Mouse (Mus musculus): ENCODE data around the gene Cd300a. TPM values are rescaled to one million over a fixed set of nuclear protein-coding genes. Genes with fewer than 3 reads are reported as not detected.
A peak's percentile ranks its signal among the peaks of the same experiment; 100 is the strongest.

Cd300a gene
- polyA plus RNA-seq, 1 experiment = 5.2 TPM

GRCm38 (mm10) chr11:114868280-114868679, 21.6 kb upstream of the Cd300a start:
- WGBS = 14% methylated on average over 12 of the region's 12 CpGs
- H3K4me1 ChIP-seq (ENCODE audit: control insufficient read depth, insufficient read depth, low read length) = peaks cover 80% of the 10 kb centered on the region
- no peak overlapping the region for H3K4me3 ChIP-seq (replicated peaks; ENCODE audit: insufficient read depth, low read depth, low read length)
- peak; percentile 94 to 98 for DNase-seq
- TF ChIP-seq CTCF (IDR thresholded peaks at IDR 0.05; ENCODE audit: borderline replicate concordance, insufficient read depth, low read depth, low read length) (peak; percentile 53; the same call in 1 of the 2 replicates), POLR2A (IDR thresholded peaks at IDR 0.05; ENCODE audit: borderline replicate concordance, insufficient read depth, low read length) (no peak)
- peak overlapping the region; percentile 95 for H3K27ac ChIP-seq (ENCODE audit: insufficient read depth, low read length)
- no peaks in the 10 kb centered on the region for H3K27me3 ChIP-seq (ENCODE audit: control insufficient read depth, insufficient read depth, low read length)

- DNase-seq = peak in 1 of 2 experiments; percentile 33
- peaks cover 81% of the 10 kb centered on the region for H3K4me1 ChIP-seq (ENCODE audit: control insufficient read depth, insufficient read depth, low read length)
- TF ChIP-seq CTCF (IDR thresholded peaks at IDR 0.05; ENCODE audit: borderline replicate concordance, insufficient read depth, low read depth, low read length) (no peak), POLR2A (IDR thresholded peaks at IDR 0.05; ENCODE audit: borderline replicate concordance, insufficient read depth, low read length) (no peak)
- H3K27ac ChIP-seq (ENCODE audit: insufficient read depth, low read length) = peak overlapping the region; percentile 92
- 83% methylated on average over 1 of the region's 1 CpGs for WGBS
- no peaks in the 10 kb centered on the region for H3K27me3 ChIP-seq (ENCODE audit: control insufficient read depth, insufficient read depth, low read length)
- H3K4me3 ChIP-seq (replicated peaks; ENCODE audit: insufficient read depth, low read depth, low read length) = no peak overlapping the region
Measured at GRCm38 (mm10) chr11:114869787-114870186, 20.1 kb upstream of the Cd300a start.

- DNase-seq = peak in 1 of 2 experiments; percentile 38
- Histone ChIP-seq H3K4me3 (replicated peaks; ENCODE audit: insufficient read depth, low read depth, low read length) (no peak overlapping the region), H3K27me3 (ENCODE audit: control insufficient read depth, insufficient read depth, low read length) (no peaks in the 10 kb centered on the region), H3K27ac (ENCODE audit: insufficient read depth, low read length) (no peak overlapping the region), H3K4me1 (ENCODE audit: control insufficient read depth, insufficient read depth, low read length) (peaks cover 72% of the 10 kb centered on the region)
- 72% methylated on average over 2 of the region's 2 CpGs for WGBS
- TF ChIP-seq POLR2A (IDR thresholded peaks at IDR 0.05; ENCODE audit: borderline replicate concordance, insufficient read depth, low read length) (no peak), CTCF (IDR thresholded peaks at IDR 0.05; ENCODE audit: borderline replicate concordance, insufficient read depth, low read depth, low read length) (no peak)
Measured at GRCm38 (mm10) chr11:114871540-114871939, 18.3 kb upstream of the Cd300a start.

- H3K4me3 ChIP-seq (replicated peaks; ENCODE audit: insufficient read depth, low read depth, low read length) = no peak overlapping the region
- peaks cover 60% of the 10 kb centered on the region for H3K4me1 ChIP-seq (ENCODE audit: control insufficient read depth, insufficient read depth, low read length)
- no peaks in the 10 kb centered on the region for H3K27me3 ChIP-seq (ENCODE audit: control insufficient read depth, insufficient read depth, low read length)
- DNase-seq = peak in 1 of 2 experiments; percentile 24
- 23% methylated on average over 6 of the region's 6 CpGs for WGBS
- H3K27ac ChIP-seq (ENCODE audit: insufficient read depth, low read length) = no peak overlapping the region; the same call in 1 of the 2 replicates
- TF ChIP-seq CTCF (IDR thresholded peaks at IDR 0.05; ENCODE audit: borderline replicate concordance, insufficient read depth, low read depth, low read length) (no peak), POLR2A (IDR thresholded peaks at IDR 0.05; ENCODE audit: borderline replicate concordance, insufficient read depth, low read length) (no peak)
Measured at GRCm38 (mm10) chr11:114873022-114873817, 16.6 kb upstream of the Cd300a start.

- 64% methylated on average over 9 of the region's 9 CpGs for WGBS
- no peak overlapping the region for H3K4me3 ChIP-seq (replicated peaks; ENCODE audit: insufficient read depth, low read depth, low read length)
- TF ChIP-seq POLR2A (IDR thresholded peaks at IDR 0.05; ENCODE audit: borderline replicate concordance, insufficient read depth, low read length) (no peak), CTCF (IDR thresholded peaks at IDR 0.05; ENCODE audit: borderline replicate concordance, insufficient read depth, low read depth, low read length) (no peak)
Measured at GRCm38 (mm10) chr11:114874226-114875145, 15.4 kb upstream of the Cd300a start.

GRCm38 (mm10) chr11:114875301-114875801, 14.5 kb upstream of the Cd300a start:
- 17% methylated on average over 9 of the region's 9 CpGs for WGBS
- DNase-seq = peak in 1 of 2 experiments; percentile 53
- peak overlapping the region; percentile 76; the same call in 1 of the 2 replicates for H3K27ac ChIP-seq (ENCODE audit: insufficient read depth, low read length)
- no peak for TF ChIP-seq POLR2A (IDR thresholded peaks at IDR 0.05; ENCODE audit: borderline replicate concordance, insufficient read depth, low read length)
- TF ChIP-seq CTCF (IDR thresholded peaks at IDR 0.05; ENCODE audit: borderline replicate concordance, insufficient read depth, low read depth, low read length) = no peak
- H3K4me3 ChIP-seq (replicated peaks; ENCODE audit: insufficient read depth, low read depth, low read length) = no peak overlapping the region
- peaks cover 46% of the 10 kb centered on the region for H3K4me1 ChIP-seq (ENCODE audit: control insufficient read depth, insufficient read depth, low read length)
- H3K27me3 ChIP-seq (ENCODE audit: control insufficient read depth, insufficient read depth, low read length) = no peaks in the 10 kb centered on the region

More at GRCm38 (mm10) chr11:114874226-114875145, 15.4 kb upstream of the Cd300a start:
- Histone ChIP-seq H3K27ac (ENCODE audit: insufficient read depth, low read length) (peak overlapping the region; percentile 76), H3K4me1 (ENCODE audit: control insufficient read depth, insufficient read depth, low read length) (peaks cover 49% of the 10 kb centered on the region), H3K27me3 (ENCODE audit: control insufficient read depth, insufficient read depth, low read length) (no peaks in the 10 kb centered on the region)
- DNase-seq = no peak

GRCm38 (mm10) chr11:114876176-114876575, 13.7 kb upstream of the Cd300a start:
- peaks cover 39% of the 10 kb centered on the region for H3K4me1 ChIP-seq (ENCODE audit: control insufficient read depth, insufficient read depth, low read length)
- 79% methylated on average over 7 of the region's 7 CpGs for WGBS
- TF ChIP-seq POLR2A (IDR thresholded peaks at IDR 0.05; ENCODE audit: borderline replicate concordance, insufficient read depth, low read length) (no peak), CTCF (IDR thresholded peaks at IDR 0.05; ENCODE audit: borderline replicate concordance, insufficient read depth, low read depth, low read length) (no peak)

More at GRCm38 (mm10) chr11:114876176-114876575, 13.7 kb upstream of the Cd300a start:
- Histone ChIP-seq H3K27ac (ENCODE audit: insufficient read depth, low read length) (no peak overlapping the region), H3K27me3 (ENCODE audit: control insufficient read depth, insufficient read depth, low read length) (no peaks in the 10 kb centered on the region), H3K4me3 (replicated peaks; ENCODE audit: insufficient read depth, low read depth, low read length) (no peak overlapping the region)
- peak in 1 of 2 experiments; percentile 30 for DNase-seq
